Comparison of ENCODE assay signal across 10 mouse cellular contexts in genomic region chr9:115261456-115261855, GRCm38 (mm10). TPM values are rescaled to one million over a fixed set of nuclear protein-coding genes. Genes with fewer than 3 reads are reported as not detected.
DNase-seq lines count a peak whose midpoint lies in the region; ATAC-seq and TF ChIP-seq lines count a peak whose summit lies in the region.
"Had no signal": no experiment of that assay in that cellular context is flagged by ENCODE, and none has a peak within 500 bp of the region (broad histone marks: within the 10 kb centered on the region; RNA-seq: fewer than 3 reads in every experiment).

No protein-coding gene starts in this region.

- H3K27ac ChIP-seq in limb, embryonic 14.5 days (replicated peaks; ENCODE audit: low read depth, low read length) = no peak overlapping the region
- H3K27ac ChIP-seq: liver, embryonic 15.5 days had no signal

- H3K36me3 ChIP-seq in limb, embryonic 14.5 days (ENCODE audit: control insufficient read depth, insufficient read depth, low read length) = peaks cover 52% of the 10 kb centered on the region

- no peaks in the 10 kb centered on the region for H3K27me3 ChIP-seq in limb, embryonic 14.5 days (ENCODE audit: control insufficient read depth, insufficient read depth, low read length)
- H3K27me3 ChIP-seq: liver, embryonic 15.5 days had no signal

- no peak overlapping the region for H3K4me2 ChIP-seq in limb, embryonic 14.5 days (replicated peaks; ENCODE audit: low read depth, low read length, severe bottlenecking)
- H3K4me2 ChIP-seq: liver, embryonic 15.5 days had no signal

- ATAC-seq in limb, embryonic 14.5 days (ENCODE audit: low FRiP score, low read depth) = no peak

- DNase-seq in embryo, embryonic 10 days (ENCODE audit: low spot score) = peak; percentile 34
- no peak for DNase-seq in embryo, embryonic 9.5 days (ENCODE audit: extremely low spot score)
- peak; percentile 31 to 45 for DNase-seq in left cerebral cortex, adult 18-20 months (ENCODE audit: low spot score in 2 of 2)
- DNase-seq in left cerebral cortex, adult 11 months (ENCODE audit: low spot score) = no peak
- DNase-seq in cerebellum, postnatal 14 days = peak; percentile 56 to 57
- peak; percentile 63 for DNase-seq in limb, embryonic 14.5 days (ENCODE audit: low spot score)
- DNase-seq in urinary bladder, adult 2 months (ENCODE audit: low spot score) = no peak
- no peak for DNase-seq in thymus, postnatal 14 days

- H3K9me3 ChIP-seq in limb, embryonic 14.5 days (ENCODE audit: control insufficient read depth, low read length) = no peaks in the 10 kb centered on the region
- H3K9me3 ChIP-seq: liver, embryonic 15.5 days had no signal

- H3K4me3 ChIP-seq in limb, embryonic 14.5 days (replicated peaks; ENCODE audit: low read length) = no peak overlapping the region
- H3K4me3 ChIP-seq: erythroblast, embryonic 14.5 days; liver, embryonic 15.5 days had no signal

- H3K4me1 ChIP-seq in limb, embryonic 14.5 days (ENCODE audit: control insufficient read depth, insufficient read depth, low read length) = peaks cover 4% of the 10 kb centered on the region; the same call in 1 of the 2 replicates

- TF ChIP-seq POLR2A in limb, embryonic 14.5 days (IDR thresholded peaks at IDR 0.05; ENCODE audit: borderline replicate concordance, extremely low read depth, insufficient read depth, insufficient read length) = no peak

- no peak overlapping the region for H3K9ac ChIP-seq in limb, embryonic 14.5 days (ENCODE audit: low read depth, low read length, severe bottlenecking)
- H3K9ac ChIP-seq: liver, embryonic 15.5 days had no signal

- WGBS in limb, embryonic 14.5 days = 45% methylated on average over 8 of the region's 8 CpGs

RNA-seq across cellular contexts. Expression of gene Stt3b, which starts 48.8 kb away (rescaled TPM):
- 10 to 100 TPM; 88.3 to 89.1 TPM for total RNA-seq in left cerebral cortex, adult 18-20 months (2021)
- polyA plus RNA-seq in limb, embryonic 14.5 days (2012; rRNA removed) = 67.2 and 78.4 TPM in 2 replicates
- polyA plus RNA-seq in limb, embryonic 14.5 days (2014; fragmentation: Nextera tagmentation; extraction: Ambion mirVana) = 117 and 118 TPM in 2 replicates
- 65.7 and 75.4 TPM in 2 replicates for polyA plus RNA-seq in urinary bladder, adult 2 months (2012; rRNA removed)

Comparison
In these comparisons a context has a peak if more than half of its experiments do, and no peak if none do; other contexts are left out.
1. DNase-seq: peak in embryo, embryonic 10 days (single experiment), left cerebral cortex, adult 18-20 months (2 of 2), cerebellum, postnatal 14 days (2 of 2) and limb, embryonic 14.5 days (single experiment); none in embryo, embryonic 9.5 days (single experiment), left cerebral cortex, adult 11 months (single experiment), urinary bladder, adult 2 months (single experiment) and thymus, postnatal 14 days (single experiment).